Mouse (Mus musculus) CD4-positive, CD25-positive, alpha-beta regulatory T cell, adult 4 months (primary cell): ENCODE measurements around the gene Gpr179. TPM values are rescaled to one million over a fixed set of nuclear protein-coding genes. Genes with fewer than 3 reads are reported as not detected.

Experiments
- ATAC-seq: one replicate; pipeline ENCODE4 v1.8.0; 2017
- polyA plus RNA-seq, 2 experiments: library from polyadenylated mRNA; unstranded; fragments of 100-300 nt; shearing (Covaris generic); gene quantifications; one replicate each; pipeline ENCODE4 v1.2.1; 2017

Gpr179 gene
- polyA plus RNA-seq: under 1 TPM; 0.16 to 0.30 TPM

DNA sequence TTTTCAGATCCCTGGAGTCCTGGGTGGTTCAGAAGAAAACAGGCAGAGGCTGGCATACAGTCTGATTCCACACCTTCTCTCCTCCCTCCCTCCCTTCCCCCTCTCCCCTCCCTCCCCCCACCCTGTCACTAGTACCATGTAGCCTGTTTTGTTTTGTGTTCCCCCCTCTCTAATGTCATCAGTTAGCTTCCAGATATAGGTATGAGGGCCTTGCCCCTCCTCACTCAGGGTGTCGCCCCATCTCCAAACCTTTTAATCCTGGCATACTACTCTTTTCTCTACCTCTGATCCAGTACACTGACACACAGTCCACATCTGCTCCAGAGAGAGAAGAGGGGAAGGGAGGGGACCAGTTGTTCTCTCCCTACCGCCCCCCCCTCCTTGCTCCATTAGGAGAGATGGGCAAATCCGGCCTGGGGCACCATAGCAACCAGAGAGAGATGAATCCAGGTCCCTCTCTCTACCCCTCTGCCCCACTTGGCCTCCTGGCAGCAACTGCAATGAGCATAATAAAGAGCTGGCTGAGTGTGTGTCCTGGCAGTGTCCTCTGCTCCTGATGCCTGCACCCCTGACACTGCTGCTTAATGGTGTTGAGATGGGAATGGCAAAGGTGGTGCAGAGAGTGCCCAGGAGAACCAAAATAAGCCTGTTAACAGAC is at the start of gene Gpr179:
TSS of gene Gpr179 (minus strand) at position 51 of the 658 bp plus-strand sequence.
- no peak for ATAC-seq

DNA sequence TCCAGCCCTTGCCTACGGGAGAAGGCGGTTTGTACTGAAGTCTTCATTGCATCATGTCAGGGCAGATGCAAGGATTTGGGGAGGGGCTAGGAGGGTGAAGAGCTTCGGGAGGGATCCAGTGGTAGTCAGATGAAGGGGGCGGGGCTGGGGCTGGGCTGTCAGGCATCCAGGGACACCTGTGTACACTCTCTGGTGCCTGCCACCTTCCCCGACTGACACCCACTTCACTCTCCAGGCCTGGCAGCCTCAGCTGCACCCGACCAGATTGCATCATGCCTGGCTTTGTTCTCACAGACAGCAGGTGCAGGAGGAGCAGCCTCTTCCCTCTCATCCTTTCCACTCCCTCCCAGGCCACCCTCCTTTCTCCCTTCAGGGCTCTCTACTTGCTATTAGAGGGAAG is 49.2 kb upstream of the Gpr179 start:
- no peak for ATAC-seq

DNA sequence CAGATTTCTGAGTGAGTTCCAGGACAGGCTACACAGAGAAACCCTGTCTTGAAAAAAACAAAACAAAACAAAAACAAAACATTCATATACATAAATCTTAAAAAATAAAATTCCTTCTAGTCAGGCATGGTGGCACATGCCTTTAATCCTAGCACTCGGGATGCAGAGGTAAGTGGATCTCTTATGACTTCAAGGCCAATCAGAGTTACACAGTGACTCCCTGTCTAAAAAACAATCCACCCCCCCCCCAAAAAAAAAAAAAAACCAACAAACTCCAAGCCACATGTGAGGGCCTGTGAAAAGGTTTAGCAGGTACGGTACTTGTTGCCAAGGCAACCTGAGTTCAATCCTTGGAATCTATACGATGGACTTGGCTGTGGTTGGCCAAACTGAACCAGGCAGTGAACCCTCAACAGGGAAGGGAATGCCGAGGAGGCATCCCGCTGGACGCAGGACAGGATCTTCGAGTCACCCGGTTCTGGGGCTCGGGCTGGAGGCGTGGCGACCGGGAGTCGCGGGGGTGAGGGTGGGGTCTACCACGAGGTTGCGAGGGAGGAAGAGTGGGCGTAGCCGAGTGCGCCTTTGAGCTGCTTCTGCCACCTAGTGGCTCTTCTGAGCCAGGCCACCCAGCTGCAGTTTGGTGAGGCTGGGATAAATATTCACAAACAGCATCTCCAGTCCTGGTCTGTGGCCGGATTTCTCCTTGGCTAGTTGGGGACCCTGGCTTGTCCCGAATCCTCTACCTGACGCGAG is 48.3 kb upstream of the Gpr179 start:
- ATAC-seq: peak; percentile 90

DNA sequence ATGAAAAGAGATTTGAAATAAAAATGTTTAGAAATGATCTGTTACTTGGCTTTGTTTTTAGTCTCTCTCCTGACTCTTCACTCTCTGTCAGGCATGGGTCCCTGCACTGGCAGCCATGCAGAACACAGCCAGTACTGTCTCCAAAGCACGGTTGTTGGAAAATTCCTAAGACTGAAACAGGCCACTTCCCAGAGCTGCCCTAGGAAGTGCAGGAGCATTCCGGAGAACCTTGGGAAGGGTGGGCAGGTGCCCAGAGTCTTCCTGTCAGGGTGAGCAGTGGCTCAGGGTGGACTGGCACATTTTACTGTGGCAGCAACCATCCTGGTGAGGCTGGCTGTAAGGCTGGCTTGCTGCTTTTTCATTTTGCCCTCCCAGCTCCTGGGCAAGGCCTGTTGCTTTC is 46.6 kb upstream of the Gpr179 start:
- ATAC-seq: no peak

DNA sequence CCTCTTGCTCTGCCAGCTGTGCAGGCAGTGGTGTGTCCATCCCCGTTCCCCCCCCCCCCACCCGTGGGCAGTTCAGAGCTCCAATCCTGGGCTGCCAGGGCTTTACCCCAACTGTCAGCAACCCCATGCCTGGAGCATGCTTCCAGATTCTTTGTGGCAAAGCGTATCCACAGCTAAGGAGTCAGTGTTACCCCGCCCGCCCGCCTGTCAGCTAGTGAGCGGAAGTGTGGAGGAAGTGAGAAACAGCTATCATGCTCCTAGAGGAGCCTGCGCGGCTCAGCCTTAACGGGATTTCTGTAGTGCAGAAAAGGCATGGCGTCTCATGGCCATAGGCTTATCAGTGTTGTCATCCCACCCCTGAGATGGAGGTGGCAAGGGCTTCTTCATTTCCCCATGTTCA is 42.3 kb upstream of the Gpr179 start:
- no peak for ATAC-seq

DNA sequence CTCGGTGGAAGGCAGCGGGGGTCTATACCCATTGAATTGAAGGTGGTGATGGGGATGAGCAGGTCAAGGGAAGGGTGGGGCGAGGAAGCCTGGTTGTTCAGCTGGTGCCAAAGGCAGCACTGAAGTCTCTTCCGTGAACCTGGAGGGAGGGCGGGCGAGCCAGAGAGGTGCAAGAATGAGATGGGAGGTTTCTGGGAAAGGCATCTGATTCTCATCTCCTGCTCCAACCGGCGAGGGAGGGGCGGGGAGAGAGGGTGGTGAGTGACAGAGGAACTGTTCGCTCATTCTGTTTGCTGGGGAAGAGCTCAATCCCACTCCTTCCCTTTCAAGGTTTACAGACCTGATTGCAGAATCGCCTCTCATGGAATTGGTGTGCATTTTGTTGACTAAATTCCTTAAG is 41.8 kb upstream of the Gpr179 start:
- no peak for ATAC-seq

DNA sequence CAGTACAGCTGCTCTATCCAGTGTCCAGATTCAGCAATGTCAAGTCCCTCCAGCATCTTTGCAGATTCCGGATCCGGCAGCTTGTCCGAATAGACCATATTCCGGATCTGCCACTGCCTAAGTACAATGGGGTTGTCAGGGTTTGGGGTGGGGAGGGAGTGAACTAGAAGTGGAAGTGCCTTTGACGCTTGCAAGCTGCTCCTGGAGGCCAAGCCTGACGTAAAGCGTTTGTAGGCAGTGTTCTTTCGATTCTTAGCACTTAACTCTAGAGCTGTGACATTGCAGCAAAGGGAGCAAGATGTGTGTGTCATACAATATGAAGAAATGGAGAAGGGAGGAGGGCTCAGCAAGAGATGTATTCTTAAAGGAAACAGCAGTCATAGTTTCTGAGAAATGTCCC is 37.2 kb upstream of the Gpr179 start:
- ATAC-seq: no peak

DNA sequence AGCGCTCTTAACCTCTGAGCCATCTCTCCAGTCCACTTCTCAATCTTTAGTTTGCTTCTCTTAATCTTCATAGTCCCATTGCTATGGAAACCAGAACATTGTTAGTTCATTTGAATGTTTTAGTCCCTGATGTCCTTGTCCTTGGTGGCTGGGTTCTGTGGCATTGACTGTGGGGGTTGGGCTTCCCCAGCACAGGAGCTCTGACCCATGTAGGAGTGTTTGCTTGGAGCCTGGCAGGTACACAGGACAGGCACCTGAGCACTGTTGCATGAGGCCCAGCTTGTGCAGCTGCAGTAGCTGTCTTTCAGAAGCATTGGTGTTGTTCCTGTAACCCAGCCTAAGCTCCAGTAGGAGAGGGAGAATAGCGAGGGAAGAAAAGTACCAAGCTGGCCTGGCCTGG is 35.9 kb upstream of the Gpr179 start:
- ATAC-seq: no peak

DNA sequence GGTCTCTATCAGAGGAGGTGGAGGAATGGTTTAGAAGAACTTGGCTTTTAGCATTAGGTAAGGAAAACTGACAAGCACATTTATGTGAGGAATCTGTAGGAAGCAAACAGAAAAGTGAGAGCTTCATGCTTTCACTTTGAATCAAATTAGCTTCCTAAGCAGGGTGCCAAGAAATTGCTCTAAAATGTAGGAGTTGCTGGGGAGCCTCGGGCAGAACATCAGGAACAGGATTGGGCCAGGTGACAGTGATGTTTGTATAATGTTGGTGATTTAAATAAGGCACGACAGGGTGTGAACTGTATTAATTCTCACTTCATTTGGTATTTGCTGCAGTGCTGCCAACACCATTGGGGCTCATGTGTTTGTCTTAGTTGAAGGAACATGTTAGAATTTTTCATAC is 31.9 kb upstream of the Gpr179 start:
- ATAC-seq: no peak

DNA sequence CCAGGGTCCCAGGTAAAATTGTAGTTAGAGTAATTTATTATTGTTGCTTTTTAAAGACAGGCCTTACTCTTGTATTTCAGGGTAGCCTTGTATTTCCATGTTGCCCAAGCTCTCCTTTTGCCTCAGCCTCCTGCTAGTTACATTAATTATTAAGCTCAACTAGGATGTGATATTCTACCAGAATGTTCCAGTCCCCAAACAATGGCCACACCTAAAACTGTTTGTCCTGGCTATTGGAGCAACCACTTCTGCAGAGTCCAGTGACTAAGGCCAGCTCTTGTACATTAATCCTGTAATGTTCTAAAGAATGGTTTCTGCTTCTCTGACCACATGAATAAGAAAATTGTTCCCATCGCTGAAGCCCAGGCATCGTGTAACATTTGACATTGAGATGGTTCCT is 31.1 kb upstream of the Gpr179 start:
- ATAC-seq: no peak

DNA sequence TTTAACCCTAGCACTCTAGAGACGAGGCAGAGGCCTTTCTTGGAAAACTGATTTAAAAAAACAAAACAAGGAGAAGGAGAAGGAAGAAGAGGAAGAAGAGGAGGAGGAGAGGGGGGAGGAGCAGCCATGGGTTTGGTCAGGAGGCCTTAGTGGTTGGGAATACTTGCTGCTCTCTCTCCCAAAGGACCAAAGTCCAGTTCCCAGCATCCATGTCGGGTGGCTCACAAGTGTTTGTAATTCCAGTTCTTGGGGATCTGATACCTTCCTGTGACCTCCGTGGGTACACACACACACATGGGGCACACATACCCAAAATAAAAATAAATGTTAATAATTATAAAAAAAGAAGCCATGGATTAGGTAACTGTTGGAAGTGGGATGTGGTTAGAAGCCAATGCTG is 28.2 kb upstream of the Gpr179 start:
- ATAC-seq: no peak

DNA sequence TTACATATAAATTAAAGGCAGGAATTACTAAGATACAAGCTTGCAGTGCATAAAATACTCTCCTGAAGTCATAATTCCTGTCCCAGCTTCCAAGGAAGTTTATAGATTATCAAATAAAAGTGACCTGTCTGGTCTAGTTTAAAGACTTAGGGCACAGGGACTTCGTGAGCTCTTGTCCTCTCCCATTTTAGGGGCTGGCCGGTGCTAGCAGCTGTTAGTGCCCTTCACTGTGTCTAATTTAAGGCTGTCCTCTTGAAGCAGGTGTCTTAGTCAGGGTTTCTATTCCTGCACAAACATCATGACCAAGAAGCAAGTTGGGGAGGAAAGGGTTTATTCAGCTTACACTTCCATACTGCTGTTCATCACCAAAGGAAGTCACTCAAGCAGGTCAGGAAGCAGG is 21.5 kb upstream of the Gpr179 start:
- ATAC-seq: no peak

DNA sequence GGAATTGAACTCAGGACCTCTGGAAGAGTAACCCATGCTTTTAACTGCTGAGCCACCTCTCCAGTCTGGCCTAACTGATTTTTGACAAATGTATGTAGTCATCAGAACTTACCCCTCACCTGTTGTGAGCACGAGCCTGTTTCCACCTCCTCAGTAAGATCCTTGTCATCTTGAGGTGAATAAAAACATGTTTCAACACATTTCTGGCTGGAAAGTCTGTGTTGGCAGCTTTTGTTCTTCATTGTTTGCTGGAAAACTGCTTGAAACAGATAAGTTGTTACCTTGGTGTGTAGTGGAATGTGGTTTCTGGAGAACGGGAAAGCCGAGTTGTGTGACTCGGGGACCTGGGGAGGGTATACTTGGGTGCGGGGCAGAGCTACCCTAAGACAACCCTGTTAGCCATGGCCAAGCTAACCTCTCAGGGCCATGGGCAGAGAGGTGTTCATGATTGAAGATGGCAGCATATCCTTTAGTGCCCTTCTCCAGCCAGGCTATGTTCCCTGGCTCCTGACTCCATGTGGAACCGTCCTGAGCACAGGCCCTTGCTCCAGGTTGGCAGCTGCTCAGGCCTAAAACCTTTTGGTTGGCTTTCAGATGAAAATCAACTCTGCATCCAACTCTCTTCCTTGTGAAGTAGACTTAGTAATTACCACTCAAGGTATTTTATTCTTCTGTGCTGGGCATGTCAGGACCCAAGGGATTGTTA is 20.4 kb upstream of the Gpr179 start:
- no peak for ATAC-seq

DNA sequence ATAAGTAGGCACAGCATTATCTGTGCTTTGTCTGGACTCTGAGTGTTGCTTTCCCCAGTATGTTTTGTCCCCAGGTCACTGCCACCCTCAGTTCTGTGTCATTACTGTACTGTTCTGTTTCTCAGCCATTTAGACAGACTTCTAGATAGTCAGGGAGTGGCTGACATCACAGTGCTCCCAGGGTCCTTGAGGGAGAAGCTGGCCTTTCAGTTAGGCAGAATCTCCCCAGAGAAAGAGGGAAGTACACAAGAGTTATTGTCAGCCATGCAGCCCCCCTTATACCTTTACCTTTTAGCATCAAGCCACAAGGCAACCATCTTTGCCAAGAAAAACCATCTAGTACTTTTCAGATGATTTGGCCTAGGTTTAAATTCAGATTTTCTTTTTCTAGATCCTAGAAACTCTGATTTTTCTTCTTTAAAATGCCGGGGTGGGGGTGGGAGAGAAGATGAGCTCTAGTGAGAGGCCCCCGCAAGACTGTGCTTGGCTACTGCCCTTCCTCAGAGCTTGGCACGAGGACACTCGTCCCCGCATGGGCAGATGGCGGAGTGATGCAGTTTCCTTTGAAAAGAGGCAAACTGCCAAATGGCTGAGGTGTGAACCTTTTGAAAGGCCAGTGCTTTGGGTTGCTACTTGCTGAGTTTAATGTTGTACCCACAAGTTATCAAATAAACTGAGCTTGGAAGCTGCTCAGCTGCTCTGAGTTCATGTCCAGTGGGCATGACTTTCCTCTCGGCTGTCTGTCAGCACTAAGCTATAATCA is 18.6 kb upstream of the Gpr179 start:
- ATAC-seq: no peak

DNA sequence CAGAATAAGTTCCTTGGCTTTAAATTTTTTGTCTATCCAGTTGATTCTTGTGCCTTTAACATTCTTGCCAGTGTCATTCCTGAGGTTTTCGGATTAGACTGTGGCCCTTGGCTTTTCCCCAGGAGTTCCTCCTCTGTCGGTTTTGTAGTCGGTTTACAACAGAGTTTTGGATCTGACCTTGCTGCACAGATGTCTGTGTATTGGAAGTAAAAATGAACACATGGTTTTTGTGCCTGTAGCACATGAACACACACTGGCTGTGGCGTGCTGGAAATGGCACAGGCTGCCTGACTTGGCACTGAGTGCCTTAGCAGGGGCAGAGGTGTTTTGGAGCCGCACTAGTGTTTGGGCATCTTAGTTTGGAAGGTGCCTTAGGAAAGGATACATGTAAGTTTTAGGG is 16.6 kb upstream of the Gpr179 start:
- ATAC-seq: no peak

DNA sequence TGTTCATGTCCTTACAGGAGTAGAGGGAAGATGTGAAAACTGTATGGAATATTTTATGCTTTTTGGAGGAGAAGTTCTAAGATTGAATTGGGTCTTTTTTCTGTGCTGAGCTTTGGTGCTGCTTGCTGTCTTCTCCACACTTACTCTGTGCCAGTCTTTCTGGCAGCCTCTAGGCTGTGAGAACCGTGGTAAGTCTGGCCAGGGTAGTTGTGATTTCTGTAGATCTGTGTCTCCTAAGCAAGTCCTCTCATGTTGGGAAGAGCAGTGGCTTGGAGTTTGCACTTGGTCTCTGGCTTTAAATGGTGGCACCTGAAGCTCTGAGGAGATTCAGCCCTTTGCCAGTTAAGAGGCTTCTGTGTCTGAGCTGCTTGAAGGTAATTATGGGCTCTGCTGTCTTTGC is 13.7 kb upstream of the Gpr179 start:
- no peak for ATAC-seq

DNA sequence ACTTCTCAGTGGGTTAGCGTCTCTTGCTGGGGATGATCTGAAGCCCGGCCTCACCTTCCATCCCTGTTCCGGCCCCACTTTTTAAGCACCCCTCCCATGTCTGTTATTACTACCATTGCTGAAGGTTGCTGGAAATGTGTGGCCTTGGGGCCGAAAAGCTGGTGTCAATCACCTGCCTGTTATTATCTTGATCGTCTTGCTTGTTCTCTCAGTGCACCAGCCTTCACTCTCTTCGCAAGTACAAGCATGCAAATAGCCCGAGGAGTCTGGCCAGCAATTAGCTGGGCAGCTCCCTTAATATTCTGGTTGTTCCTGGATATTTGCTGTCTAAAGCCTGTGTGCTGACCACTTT is 11.7 kb upstream of the Gpr179 start:
- ATAC-seq: peak; percentile 2

DNA sequence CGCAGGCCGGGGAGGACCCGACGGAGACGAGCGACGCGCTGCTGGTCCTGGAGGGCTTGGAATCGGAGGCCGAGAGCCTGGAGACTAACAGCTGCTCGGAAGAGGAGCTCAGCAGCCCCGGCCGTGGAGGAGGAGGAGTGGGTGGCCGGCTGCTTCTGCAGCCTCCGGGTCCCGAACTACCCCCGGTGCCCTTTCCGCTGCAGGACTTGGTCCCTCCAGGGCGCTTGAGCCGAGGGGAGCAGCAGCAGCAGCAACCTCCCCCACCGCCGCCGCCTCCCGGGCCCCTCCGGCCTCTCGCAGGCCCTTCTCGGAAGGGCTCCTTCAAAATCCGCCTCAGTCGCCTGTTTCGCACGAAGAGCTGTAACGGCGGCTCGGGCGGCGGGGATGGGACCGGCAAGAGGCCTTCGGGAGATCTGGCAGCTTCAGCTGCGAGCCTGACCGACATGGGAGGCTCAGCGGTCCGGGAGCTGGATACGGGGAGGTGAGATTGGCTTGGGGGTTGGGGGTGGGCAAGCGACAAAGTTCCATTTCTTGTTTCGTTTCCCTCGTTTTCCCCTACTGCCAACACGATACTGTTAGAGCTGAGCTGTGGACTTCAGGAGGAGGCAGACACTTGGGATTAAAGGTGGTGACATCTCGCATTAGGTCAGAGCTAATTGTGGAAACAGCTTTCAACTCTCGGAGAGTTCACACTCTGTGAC is 11.2 kb upstream of the Gpr179 start:
- ATAC-seq: peak; percentile 14

DNA sequence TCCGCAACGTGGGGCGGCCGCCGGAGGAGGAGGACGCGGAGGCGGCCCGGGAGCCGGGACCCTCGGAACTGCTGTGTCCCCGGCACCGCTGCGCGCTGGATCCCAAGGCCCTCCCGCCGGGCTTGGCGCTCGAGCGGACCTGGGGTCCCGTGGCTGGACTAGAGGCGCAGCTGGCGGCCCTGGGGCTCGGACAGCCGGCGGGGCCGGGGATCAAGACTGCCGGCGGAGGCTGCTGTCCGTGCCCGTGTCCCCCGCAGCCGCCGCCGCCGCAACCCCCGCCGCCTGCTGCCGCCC is 10.7 kb upstream of the Gpr179 start:
- no peak for ATAC-seq

DNA sequence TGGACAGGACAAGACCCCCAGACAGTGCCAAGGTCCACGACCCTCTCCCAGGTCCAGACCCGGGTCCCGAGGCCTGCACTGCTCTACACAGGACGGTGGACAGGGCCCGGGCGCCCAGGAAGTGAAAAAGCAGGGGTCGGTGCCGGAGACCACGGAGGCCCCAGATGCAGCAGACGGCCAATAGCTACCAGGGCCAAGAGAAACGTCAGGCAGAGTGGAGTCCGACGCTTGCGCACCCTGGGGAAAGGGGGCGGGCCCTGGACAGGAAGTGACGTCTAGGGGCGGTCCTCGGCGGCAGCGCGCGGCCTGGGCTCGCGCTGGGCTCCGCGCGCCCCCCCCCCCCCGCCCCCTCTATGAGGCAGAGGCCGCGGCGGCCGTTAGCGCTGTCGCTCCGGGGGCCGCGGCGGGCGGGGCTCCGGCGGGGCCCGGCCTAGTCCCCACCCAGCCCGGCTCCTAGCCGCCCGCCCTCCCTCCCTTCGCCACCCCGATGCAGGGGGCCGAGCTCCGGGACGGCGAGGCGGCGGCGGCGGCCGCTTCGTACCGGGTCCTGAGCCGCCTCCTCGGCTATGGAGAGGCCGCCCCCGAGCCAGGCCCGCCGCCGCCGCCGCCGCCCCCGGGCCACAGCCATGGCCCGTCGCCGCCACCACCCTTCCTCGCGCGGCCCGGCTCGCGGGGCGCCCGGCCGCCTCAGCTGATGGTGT is 10.2 kb upstream of the Gpr179 start, which contains the start of gene Socs7:
TSS of gene Socs7 (plus strand) at position 604 of the 701 bp plus-strand sequence.
- ATAC-seq: peak; percentile 90

DNA sequence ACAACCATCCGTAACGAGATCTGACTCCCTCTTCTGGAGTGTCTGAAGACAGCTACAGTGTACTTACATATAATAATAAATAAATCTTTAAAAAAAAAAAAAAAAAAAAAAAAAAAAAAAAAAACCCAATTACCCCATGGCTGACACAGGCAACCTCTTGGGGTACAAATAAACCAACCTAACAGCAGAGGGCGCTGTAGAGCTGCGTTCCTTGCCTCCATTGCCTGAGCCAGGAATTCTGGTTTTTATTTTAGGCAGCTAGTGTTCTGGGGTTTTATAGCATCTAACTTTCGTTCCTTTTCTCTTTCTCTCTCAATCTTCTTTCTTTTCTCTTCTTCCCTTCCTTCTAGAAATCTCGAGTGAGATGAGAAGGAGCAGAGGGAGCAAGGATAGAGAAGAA is 5.8 kb upstream of the Gpr179 start:
- peak; percentile 32 for ATAC-seq

DNA sequence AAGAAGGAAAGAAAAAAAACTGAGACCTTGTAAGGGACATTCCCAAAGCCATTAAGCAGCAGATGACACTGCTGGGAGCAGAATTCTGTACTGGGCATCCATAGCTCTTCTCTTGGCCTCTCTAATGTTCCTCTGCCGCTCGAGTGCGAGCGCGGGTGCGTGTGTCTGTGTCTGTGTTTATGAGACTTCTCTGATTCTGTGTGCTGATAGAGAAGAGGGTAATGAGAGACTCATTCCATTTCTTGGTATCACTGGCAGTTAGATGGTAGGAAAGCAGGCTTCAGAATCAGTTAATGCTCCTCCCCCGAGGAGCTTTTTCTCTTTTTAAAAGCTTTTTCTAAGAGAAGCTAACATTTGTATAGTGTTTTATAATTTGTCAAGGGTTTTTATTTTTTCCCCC is 3.4 kb upstream of the Gpr179 start:
- ATAC-seq: no peak
